Mouse (Mus musculus) heart, postnatal 0 days (tissue): ENCODE measurements around the gene Hormad1.

ENCODE experiments used
- CTCF ChIP-seq: IDR thresholded peaks from 2 replicates; pipeline ENCODE4 v1.5.1; 2016; ENCODE audit warnings: antibody characterized with exemption, control low read depth, low read depth
- EP300 ChIP-seq: IDR thresholded peaks from 2 replicates; pipeline ENCODE4 v1.6.1; 2016; ENCODE audit warnings: antibody characterized with exemption, low read depth

GRCm38 (mm10) chr3:95550176-95550575 is 9.3 kb upstream of the Hormad1 start:
- TF ChIP-seq CTCF (no peak), EP300 (no peak)
